ENCODE assay signal across 26 mouse cellular contexts in the genomic region with DNA sequence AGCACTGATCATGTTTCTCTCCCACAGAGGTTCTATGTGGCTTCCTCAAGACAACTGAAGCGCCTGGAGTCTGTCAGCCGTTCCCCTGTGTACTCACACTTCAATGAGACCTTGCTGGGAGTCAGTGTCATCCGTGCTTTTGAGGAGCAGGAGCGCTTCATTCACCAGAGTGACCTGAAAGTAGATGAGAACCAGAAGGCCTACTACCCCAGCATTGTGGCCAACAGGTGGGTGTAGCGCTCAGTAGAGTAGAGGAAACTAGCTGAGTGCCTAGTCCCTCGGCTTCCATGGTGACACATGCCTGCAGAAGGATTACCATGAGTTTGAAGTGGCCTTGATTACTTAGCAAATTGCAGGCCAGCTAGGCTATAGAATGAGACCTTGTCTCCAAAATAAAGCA.
"Had no signal": no experiment of that assay in that cellular context is flagged by ENCODE, and none has a peak within 500 bp of the region (broad histone marks: within the 10 kb centered on the region; RNA-seq: fewer than 3 reads in every experiment).

No protein-coding gene starts in this region.

- DNase-seq: cerebellum, adult 18-20 months; cerebellum, adult 8-10 months; cerebellum, adult 9-10 months; cerebellum, adult 9-11 months; cerebellum, postnatal 10 days; cerebellum, postnatal 14 days; cerebellum, postnatal 36 days; embryo, embryonic 11 days; gastrocnemius, adult 2 months; gastrocnemius, postnatal 10 days; gastrocnemius, postnatal 14 days; gastrocnemius, postnatal 25 days; gastrocnemius, postnatal 36 days; heart, adult 18-20 months had no signal

- H3K9me3 ChIP-seq: embryonic facial prominence, embryonic 10.5 days; embryonic facial prominence, embryonic 12.5 days; embryonic facial prominence, embryonic 13.5 days; embryonic facial prominence, embryonic 15.5 days; forebrain, embryonic 10.5 days; forebrain, embryonic 12.5 days; forebrain, embryonic 13.5 days; forebrain, embryonic 15.5 days had no signal

- H3K9ac ChIP-seq: embryonic facial prominence, embryonic 12.5 days; embryonic facial prominence, embryonic 13.5 days; embryonic facial prominence, embryonic 15.5 days; forebrain, embryonic 12.5 days; forebrain, embryonic 13.5 days; forebrain, embryonic 15.5 days had no signal

- H3K27me3 ChIP-seq: embryonic facial prominence, embryonic 12.5 days; embryonic facial prominence, embryonic 13.5 days; embryonic facial prominence, embryonic 15.5 days; forebrain, embryonic 12.5 days; forebrain, embryonic 13.5 days; forebrain, embryonic 15.5 days had no signal

- H3K27ac ChIP-seq: embryonic facial prominence, embryonic 10.5 days; embryonic facial prominence, embryonic 12.5 days; embryonic facial prominence, embryonic 13.5 days; embryonic facial prominence, embryonic 15.5 days; forebrain, embryonic 10.5 days; forebrain, embryonic 12.5 days; forebrain, embryonic 13.5 days; forebrain, embryonic 15.5 days; gastrocnemius, adult 2 months; heart, adult 2 months had no signal

- H3K4me2 ChIP-seq: embryonic facial prominence, embryonic 12.5 days; embryonic facial prominence, embryonic 13.5 days; embryonic facial prominence, embryonic 15.5 days; forebrain, embryonic 12.5 days; forebrain, embryonic 13.5 days; forebrain, embryonic 15.5 days had no signal

- ATAC-seq: forebrain, embryonic 13.5 days; forebrain, embryonic 14.5 days; forebrain, embryonic 15.5 days; forebrain, embryonic 16.5 days had no signal

- H3K4me1 ChIP-seq: embryonic facial prominence, embryonic 10.5 days; embryonic facial prominence, embryonic 12.5 days; embryonic facial prominence, embryonic 13.5 days; embryonic facial prominence, embryonic 15.5 days; forebrain, embryonic 10.5 days; forebrain, embryonic 12.5 days; forebrain, embryonic 13.5 days; forebrain, embryonic 15.5 days had no signal

- H3K4me3 ChIP-seq: embryonic facial prominence, embryonic 10.5 days; embryonic facial prominence, embryonic 12.5 days; embryonic facial prominence, embryonic 13.5 days; embryonic facial prominence, embryonic 15.5 days; erythroblast, embryonic 14.5 days; forebrain, embryonic 10.5 days; forebrain, embryonic 12.5 days; forebrain, embryonic 13.5 days; forebrain, embryonic 15.5 days; gastrocnemius, adult 2 months; heart, adult 2 months had no signal
